Mouse (Mus musculus): ENCODE data around the gene Bend6.

DNA sequence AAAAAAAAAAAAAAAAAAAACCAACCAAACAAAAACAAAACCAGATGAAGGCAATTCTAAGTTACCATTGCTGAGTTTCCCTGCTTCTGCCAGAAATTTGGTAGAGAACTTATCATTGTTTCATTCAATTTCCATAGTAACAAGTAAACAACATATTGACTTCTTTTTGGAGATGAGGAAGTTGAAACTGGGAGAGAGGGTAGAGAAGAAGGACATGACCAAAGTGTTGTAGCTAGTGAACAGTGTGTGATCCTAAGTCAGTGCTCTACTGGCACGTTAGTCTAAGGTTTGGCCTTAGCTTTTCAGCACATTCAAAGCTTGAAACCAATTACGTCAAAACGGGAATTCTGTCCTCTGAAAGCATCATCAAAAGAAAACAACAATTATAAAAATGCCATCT, 31.2 kb downstream of the Bend6 start:
- TF ChIP-seq CHD2 (IDR thresholded peaks at IDR 0.05; ENCODE audit: low read depth, low read length): no peak
- TF ChIP-seq MAFK (IDR thresholded peaks at IDR 0.05; ENCODE audit: insufficient read depth, low read depth, low read length): no peak
- no peak for TF ChIP-seq ZNF384 (IDR thresholded peaks at IDR 0.05; ENCODE audit: low read depth, low read length)
- no peak for TF ChIP-seq HCFC1 (IDR thresholded peaks at IDR 0.05; ENCODE audit: borderline replicate concordance, insufficient read depth, low read length)
- TF ChIP-seq ZC3H11A (IDR thresholded peaks at IDR 0.05; ENCODE audit: borderline replicate concordance, low read depth, low read length): no peak

Data from ES-E14 (cell line).